Mouse (Mus musculus) small intestine, adult 2 months (tissue): ENCODE measurements around the gene Podxl2.

Experiments
- CTCF ChIP-seq: fragments of 200-500 bp; IDR thresholded peaks from 2 replicates; pipeline ENCODE4 v1.5.1; 2012; ENCODE audit warnings: low read depth, mild to moderate bottlenecking, control low read depth, inconsistent platforms, low read length, moderate library complexity, mixed read lengths; ENCODE audit not compliant: insufficient replicate concordance, insufficient read length; ENCODE audit errors: extremely low read depth
- POLR2A ChIP-seq: fragments of 200-500 bp; IDR thresholded peaks from 2 replicates; pipeline ENCODE4 v1.6.1; 2012; ENCODE audit warnings: low read depth, mild to moderate bottlenecking, control low read depth, inconsistent platforms, low read length, moderate library complexity

- no peak for TF ChIP-seq CTCF
- no peak for TF ChIP-seq POLR2A
Measured at GRCm38 (mm10) chr6:88803051-88803450, 71.8 kb downstream of the Podxl2 start.
